Mouse (Mus musculus): ENCODE measurements around the gene Rusc2.

Rusc2 gene

DNA sequence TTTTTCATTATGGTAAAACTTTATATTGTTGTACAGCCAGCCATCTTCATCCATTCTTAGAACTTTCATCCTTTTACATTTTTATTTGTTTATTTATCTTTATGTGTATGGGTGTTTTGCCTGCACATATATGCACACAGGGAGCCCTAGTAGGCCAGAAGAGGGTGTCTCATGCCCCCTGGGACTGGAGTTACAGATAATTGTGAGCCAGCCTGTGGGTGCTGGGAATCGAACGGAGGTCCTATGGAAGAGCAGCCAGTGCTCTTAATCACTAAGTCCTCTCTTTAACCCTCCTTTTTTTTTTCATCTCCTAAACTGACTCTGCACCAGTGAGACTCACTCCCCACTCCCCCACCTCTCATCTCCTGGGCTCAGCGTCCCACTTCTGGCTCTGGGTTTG lies 2.8 kb downstream of the Rusc2 start:
- DNase-seq (ENCODE audit: extremely low spot score), result no peak

DNA sequence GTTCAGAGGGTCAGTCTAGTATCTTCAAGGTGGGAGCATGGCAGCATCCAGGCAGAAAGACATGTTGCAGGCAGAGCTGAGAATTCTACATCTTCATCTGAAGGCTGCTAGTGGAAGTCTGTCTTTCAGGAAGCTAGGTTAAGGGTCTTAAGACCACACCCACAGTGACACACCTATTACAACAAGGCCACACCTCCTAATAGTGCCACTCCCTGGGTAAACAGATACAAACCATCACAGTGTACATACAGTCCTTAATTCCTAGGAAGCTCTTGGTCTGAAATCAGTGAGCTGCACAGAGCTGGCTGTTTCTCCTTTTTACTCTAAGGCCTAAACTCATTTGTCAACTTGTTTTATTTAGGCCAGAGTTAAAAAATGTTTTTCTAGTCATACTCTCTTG lies 5.2 kb downstream of the Rusc2 start:
- DNase-seq (ENCODE audit: extremely low spot score), result no peak

DNA sequence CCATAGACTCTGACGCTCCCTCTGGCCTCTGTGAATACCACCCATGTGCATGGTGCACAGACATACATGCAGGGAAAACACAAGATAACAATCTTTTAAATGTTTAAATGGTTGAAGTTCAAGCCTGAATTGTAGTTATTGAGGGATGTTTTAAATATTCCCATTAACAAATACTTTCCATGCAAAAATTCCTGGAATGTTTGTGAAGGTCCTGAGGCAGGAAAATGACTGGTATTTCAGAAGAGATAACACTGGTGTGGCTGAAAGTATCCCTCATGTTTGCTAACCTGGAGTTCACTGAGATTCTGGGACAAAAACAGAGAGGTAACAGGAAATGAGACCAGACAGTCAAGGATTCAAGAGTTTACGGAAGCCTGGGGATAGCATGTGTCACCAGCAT lies 7.6 kb downstream of the Rusc2 start:
- DNase-seq (ENCODE audit: extremely low spot score), result no peak

DNA sequence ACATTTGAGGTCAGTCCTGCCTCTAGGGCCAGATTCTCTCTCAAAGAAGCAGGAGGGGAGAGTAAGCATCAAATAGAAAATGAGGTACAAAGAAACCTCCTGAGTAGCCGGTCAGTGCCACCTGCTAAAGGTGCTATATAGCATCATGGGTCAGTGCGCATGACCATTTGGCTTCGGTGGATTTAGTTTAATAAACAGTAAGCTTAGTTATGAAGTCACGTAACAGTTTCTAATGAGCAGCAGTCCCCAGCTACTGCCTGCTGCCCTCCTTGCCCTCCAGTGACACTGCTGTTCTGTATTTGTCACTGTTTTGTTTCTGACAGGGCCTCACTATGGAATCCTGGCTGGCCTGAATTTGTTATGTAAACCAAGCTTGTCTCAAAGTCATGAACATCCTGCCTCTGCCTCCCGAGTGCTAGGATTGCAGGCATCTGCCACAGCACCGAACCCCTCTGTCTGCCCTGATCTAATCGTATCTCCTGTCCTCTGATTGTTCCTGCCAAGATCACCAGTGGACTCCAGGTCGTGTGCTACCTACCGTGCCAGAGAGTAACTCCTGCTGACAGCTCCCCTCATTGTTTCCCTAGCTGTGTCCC lies 8.2 kb downstream of the Rusc2 start:
- no peak for DNase-seq (ENCODE audit: extremely low spot score)

DNA sequence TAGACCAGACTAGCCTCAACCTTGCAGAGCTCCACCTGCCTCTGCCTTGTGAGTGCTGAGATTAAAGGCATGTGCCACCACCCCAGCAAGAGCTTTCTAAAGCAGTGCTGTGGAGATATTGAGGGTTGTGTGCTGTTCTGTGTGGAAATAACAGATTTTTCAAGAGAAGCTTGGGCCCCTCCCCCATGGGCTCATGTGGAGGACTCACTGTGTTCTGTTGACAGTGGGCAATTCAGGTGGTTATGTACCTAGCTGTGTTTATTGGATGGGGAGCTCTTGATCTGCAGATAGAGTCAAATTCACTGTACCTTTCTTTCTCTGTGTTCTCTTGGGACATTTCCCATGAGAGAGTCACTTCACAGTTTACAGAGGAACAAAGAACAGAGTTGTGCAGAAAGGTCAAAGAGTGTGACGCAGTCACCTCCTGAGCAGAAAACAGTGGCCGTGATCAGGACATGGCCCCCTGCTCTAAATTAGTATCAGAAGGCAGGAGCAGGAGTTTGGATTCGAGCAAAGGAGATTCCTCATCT lies 9.8 kb downstream of the Rusc2 start:
- no peak for DNase-seq (ENCODE audit: extremely low spot score)

DNA sequence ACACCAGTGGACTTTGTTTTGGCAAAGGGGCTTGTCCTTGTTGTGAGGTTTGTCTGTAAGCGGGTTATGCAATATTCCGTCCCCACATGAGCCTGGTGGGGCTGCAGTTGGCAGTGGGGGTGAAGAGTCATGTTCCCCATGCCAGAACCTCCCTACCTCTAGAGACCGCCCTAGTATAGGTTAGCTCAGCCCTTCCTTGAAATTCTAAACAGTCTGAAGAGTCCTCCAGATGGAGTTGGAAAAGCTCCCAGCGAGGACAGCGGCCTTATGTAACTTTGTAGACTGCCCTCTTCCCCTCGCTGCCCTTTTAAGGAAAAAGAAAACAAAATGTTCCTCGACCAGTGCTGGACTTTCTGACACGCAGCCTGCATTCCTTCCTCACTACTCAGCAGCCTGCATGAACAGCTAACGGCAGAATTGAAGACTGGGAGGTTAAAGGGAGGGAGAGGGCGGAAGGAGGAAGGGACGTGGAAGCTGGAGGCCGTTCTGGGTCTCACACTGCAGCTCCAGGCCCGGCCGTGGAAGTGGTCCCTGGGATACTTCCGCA lies 12.6 kb downstream of the Rusc2 start:
- peak; percentile 49 for DNase-seq (ENCODE audit: extremely low spot score)

DNA sequence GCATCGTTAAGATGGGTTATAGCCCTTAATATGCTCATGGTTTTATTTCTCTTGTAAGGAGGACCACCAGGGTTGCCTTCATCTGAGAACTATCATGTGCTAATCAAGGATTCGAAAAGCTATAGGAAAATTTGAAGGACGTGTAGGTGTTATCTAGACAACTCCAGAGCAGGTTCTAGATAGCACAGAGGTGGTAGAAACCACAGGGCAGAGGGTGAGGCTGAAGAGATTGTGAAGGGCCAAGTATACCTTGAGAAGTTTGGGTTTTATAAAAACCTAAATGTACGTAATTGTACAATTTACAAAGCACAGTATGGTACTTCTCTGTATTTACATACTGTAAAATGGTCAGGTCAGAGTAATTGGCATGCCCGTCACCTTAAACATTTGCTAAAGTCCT lies 13.4 kb downstream of the Rusc2 start:
- no peak for DNase-seq (ENCODE audit: extremely low spot score)

DNA sequence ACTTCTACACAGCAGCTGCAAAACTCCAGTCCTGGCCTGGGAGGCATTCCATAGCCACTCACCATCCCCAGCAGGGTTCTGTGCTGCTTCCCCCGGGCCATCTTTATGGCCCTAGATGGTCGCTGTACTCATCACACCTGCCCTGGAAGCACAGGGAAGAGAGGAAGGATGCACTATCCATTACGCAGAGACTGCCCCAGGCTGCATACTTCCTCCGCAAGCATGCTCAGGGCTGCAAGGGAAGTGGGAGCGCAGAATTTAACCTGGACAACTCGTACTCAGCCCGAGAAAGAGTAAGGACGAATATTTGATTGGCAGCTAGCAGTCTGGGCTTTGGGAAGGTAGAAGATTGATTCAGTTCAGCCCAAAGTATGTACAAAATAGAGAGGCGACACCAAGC lies 14.1 kb downstream of the Rusc2 start:
- DNase-seq (ENCODE audit: extremely low spot score), result no peak

DNA sequence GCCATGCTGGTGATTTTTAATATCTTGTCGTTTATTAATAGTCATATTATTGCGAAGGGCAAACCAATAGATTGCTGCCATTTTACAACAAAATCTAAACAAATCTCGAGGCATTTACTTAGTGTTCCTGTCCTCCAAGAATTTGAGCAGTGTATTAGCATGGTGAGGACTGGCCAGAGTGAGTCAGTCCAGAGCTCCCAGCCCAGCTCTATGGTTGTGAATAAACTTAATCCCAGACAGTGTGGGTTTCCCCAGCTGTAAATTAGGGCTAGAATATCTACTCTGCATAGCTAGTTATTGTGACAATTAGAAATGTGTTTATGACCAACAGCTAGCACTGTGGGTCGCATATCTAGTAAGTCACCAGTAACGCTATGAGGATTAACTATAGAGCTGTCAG lies 14.6 kb downstream of the Rusc2 start:
- DNase-seq (ENCODE audit: extremely low spot score), result no peak

DNA sequence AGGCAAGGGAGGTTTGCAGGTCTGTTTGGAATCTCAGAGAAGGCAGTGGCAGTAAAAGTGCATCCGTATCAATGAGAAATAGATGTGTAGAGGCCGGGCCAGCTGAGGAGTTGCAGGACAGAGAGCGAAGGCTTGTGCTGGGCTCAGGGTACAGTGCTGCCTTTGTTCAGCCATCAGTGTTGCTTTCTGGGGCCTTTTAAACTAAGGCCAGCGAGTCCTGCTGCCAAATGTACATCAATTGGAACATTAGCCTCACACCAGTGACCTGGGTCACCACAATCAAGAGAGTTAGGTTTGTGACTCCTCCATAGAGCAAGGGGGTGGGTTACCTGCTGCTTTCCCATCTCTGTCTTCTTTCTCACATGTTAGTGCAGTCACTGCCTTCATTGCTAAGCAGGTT lies 16.2 kb downstream of the Rusc2 start:
- no peak for DNase-seq (ENCODE audit: extremely low spot score)

DNA sequence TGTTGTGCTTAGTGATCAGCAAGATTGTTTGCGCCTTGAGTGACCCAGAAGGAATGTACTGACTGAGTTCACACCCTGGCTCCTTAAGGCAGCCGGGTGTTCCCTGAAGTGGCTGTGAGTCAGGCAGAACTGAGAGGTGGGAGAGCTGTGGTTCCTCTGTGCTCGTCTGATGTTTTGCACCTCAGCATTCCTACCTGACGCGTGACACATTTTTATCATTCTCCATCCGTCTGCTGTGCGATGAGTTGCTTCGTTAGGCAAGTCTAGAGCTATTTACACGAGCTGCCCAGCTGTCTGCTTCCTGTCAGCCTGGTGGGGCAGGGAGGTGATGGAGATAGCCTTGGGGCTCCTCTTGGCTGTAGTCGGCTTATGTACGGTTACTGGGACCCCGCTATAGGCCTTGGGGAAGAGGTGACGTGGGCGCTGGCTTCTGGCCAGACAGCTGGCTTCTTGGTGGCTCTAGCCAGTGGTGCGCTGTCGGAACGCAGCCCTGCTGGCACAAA lies 17.1 kb downstream of the Rusc2 start:
- no peak for DNase-seq (ENCODE audit: extremely low spot score)

DNA sequence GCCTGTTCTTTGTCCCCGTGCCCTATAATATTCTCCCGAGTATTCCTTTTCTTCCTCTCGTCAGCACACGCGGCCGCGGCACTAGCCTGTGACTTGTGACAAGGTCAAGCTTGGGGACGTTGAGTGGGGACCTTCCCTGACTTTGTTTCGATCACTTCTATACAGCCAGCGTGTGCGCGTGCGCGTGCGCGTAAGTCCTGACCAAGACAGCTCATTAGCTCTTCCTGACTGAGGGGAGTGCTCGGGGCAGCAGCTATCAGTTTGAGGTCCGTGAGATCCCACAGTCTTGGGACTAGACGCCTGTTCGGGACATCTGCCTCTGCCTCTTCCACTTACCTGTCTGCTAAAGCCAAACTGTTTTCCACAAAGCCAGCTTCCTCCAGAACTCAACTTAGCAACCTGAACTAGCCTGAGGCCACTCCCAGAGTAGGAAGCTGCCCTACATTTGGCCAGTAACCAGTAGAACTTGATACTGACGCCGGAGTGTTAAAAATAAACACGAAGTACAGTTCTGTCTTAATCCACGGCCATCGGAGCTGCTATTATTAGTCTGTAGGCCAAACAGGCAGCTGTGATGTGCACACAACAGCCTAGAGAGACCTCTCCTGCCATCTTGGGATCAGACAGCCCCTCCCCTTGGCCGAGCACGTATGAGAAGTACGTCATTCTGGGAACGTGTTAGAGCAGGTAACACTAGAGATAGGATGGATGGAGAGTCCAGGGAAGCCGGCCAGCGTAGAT lies 17.8 kb downstream of the Rusc2 start:
- no peak for DNase-seq (ENCODE audit: extremely low spot score)

DNA sequence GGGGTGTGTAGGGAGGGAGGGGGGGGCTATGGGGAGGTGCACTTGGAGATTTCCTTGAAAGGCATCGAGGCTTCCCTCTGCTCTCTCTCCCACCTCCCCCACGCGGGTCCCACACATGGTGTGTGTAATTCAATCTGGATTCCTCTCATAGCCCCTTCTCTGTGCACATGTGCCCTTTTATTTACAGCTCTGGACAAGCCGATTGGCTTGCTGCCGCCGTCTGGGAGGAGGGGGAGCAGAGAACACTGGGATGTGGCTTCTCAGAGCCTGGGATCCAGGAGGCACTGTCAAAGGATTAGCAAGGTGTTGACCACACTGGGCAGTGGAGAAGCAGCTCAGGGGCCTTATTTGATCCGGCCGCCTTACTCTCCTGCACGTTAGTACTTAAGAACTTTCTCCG lies 19.2 kb downstream of the Rusc2 start:
- peak; percentile 31 for DNase-seq (ENCODE audit: extremely low spot score)

DNA sequence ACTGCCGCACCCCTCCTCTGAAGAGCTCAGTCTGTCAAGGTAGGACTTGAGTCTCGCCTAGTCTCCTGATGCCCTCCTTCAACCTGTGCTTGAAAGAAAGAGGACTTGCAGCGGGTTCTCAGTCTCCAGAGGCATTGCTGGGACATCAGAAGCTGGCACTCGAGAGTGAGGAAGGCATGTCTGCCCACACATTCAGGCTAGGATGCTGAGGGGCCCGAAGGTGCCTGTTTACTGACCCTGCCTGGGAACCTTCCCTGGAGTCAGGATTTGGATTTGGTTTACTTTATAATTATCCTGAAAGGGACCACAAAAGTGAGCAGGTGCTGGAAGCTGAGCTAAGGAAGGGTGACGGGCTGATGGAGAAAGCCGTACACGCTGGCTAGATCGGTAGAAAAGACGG lies 19.7 kb downstream of the Rusc2 start:
- no peak for DNase-seq (ENCODE audit: extremely low spot score)

DNA sequence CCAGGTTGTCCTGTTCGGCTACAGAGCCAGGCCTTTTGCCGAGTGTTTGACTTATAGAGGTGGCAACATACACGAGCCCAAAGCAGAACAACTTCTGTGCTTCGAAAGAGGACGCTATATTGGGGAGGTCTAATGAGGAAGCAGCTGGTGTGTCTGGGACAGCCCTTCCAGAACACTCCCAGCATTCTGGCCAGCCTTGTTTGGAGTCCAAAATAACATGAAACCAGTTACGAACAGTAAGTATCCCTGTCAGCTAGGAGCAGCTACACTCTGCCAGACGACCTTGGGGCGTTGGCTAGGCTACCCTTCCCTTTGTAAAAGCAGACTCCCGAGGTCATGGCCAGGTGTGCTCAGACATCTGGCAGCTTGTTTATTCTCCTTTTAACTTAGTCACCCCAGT lies 20.4 kb downstream of the Rusc2 start:
- DNase-seq (ENCODE audit: extremely low spot score), result no peak

DNA sequence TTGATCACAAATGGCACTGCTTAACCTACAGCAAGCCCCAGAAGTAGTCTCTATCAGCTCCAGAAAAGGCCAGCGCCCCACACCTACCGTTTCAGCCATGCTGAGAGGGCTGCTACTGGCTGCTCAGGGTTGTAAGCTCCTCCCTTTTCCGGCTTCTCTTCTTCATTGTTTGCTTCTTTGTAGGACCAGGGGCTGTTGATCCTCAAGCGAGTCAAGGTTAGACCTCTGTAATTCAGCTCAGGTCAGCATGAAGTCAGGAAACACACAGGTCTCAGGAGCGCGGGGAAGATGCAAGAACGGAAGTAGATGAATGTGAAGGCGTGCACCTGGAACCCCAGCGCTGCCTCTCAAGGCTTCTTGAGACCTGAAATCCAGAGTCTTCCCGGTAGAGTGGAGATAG lies 22.9 kb downstream of the Rusc2 start:
- no peak for DNase-seq (ENCODE audit: extremely low spot score)

DNA sequence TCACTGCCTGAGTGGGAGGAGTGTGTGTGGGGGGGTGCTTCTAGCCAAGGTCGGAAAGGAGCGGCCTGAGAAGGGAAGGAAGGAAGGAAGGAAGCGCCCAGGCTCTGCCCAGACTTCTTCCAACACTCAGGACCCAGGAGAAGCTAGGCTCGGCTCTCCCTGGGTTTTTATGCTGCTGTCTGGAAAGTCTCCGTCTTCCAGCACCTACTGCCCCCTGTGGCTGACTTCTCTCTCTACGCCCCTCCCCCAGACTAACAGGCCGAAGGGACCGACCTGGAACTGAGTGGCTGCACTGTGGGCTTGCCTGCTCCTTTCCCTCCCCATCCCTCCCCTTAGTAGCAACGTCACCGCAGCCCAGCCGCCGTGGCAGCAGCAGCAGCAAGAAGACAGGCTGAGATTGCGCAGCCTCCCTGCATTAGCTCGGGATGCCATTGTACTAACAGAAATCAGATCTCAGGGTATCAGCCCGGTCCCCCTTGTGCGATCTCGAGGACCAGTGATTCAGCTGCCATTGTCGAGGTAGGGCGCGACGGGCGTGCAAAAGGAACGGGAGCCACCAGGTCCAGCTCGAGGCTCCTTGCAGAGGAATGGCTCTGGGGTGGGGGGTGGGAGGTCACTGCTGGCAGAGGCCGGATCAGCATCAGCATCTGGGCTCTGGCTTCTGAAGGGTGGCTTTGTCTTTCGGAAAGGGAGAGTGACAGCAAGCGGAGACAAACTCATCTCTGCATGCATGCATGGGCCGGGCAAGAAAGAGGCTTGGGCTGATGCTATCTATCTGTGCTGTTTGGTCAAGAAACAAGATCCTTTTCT lies 24.6 kb downstream of the Rusc2 start:
- peak; percentile 89 for DNase-seq (ENCODE audit: extremely low spot score)

DNA sequence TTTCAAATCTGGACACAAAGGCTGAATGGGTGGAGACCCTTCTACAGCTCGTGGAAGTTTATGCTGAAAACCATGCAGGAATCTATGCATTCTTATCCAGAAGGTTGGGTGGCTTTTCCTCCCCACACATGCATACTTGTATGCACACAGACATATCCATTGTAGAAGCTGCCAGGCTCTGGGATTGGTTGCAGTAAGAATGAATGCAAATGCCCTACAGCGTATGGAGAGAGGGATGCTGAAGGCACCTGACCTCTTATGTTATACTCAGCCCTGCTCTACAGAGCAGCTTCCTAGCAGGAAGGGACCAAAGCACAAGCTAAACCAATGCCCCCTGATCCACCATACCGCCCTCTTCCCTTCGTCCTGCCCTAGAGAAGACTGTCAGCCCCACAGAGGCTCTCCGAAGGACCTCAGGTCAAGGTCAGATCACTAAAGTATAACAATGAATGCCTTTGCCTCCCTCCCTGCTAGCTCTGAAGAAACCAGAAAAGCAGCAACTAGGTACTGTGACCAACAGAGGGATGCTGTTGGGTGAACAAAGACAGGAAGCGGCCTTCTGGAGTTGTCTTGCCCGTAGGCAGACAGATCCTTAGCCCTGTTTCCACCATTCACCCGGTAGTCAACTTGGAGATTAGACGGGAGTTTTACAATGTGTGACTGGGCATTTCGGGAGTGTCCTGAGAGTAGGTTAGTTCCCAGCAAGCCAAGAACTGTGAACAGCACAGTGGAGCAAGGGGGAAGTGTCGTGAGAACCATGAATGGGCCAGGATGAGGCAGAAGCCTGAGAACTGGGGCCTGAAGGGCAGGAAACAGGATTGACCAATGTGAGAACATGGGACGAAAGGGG lies 25.5 kb downstream of the Rusc2 start:
- no peak for DNase-seq (ENCODE audit: extremely low spot score)

DNA sequence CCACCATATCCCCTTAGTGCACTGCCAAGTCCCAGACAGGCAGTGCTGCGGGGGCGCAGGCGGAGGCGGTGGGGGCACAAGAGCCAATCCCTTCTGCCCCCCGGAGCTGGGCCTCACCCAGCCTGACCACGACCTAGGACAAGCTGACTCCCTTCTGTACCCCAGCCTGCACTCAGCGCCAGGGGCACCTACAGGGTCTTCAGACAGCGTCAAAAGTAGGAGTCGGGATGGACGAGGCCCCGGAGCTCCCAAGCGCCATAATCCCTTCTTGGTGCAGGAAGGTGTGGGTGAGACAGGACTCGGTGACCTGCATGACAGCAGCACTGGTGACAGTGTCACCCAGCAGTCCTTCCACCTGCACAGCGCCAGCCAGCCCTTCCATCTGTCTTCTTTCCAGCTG lies 33.0 kb downstream of the Rusc2 start:
- no peak for DNase-seq (ENCODE audit: extremely low spot score)

DNA sequence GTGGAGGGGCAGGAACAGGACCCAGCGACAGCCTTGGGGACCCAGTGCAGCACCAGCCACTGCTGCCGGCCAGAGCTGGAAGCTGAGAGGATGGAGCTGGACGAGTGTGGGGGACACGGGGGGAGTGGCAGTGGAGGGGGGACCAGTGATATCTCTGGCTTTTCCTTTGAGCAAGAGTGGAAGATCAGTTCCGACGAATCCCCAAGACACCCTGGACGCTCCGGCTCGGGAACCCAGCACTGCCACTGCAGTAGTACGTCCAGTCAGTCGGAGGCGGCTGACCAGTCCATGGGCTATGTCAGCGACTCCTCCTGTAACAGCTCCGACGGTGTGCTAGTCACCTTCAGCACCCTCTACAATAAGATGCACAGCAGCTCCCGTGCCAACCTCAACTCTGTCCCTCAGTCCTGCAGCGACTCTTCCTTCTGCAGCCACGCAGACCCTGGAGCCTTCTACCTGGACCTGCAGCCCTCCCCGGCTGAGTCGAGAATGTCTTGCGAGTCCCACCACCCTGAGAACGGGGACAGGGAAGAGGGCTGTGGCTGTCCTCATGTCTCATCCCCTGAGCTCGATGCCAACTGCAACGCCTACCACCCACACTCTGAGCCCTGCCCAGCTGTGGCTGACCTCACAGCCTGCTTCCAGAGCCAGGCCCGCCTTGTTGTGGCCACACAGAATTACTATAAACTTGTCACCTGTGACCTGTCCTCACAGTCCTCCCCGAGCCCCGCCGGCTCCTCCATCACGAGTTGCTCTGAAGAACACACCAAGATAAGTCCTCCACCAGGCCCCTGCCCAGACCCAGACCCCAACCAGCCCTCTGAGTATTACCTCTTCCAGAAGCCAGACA lies 33.7 kb downstream of the Rusc2 start:
- DNase-seq (ENCODE audit: extremely low spot score), result no peak
